Mouse (Mus musculus) gastrocnemius, adult 2 months (tissue): ENCODE data around the gene Olfr450. TPM values are rescaled to one million over a fixed set of nuclear protein-coding genes. Genes with fewer than 3 reads are reported as not detected.

Experiments used
- DNase-seq: peaks from one replicate; pipeline ENCODE4 v3.0.0; 2022
- H3K27ac ChIP-seq: fragments of 200-600 bp; 2 replicates; pipeline ENCODE4 v1.8.1; 2022; ENCODE audit warnings: mild to moderate bottlenecking
- H3K4me3 ChIP-seq: fragments of 200-600 bp; 2 replicates; pipeline ENCODE4 v1.8.1; 2022; ENCODE audit warnings: mild to moderate bottlenecking, moderate library complexity
- CTCF ChIP-seq: fragments of 200-600 bp; IDR thresholded peaks from 2 replicates; pipeline ENCODE4 v1.8.1; 2022; ENCODE audit warnings: antibody characterized with exemption, mild to moderate bottlenecking, moderate library complexity
- intact Hi-C: fragments of 180-260 bp; cut with DNase I; formaldehyde crosslinking; loops from one replicate; pipeline ENCODE4 v1.15.1; 2025
- long read RNA-seq, 2 experiments: library from polyadenylated mRNA; stranded (forward); transcript quantifications; one replicate each; pipeline ENCODE4 v2.0.0; 2021
- total RNA-seq, 2 experiments: library from RNA; stranded (reverse); gene quantifications; 2 replicates each; pipeline ENCODE4 v1.2.3; 2021

Olfr450 gene
- total RNA-seq = not detected
- long read RNA-seq, experiment 1 = 0 reads
- long read RNA-seq, experiment 2 = 0 reads

DNA sequence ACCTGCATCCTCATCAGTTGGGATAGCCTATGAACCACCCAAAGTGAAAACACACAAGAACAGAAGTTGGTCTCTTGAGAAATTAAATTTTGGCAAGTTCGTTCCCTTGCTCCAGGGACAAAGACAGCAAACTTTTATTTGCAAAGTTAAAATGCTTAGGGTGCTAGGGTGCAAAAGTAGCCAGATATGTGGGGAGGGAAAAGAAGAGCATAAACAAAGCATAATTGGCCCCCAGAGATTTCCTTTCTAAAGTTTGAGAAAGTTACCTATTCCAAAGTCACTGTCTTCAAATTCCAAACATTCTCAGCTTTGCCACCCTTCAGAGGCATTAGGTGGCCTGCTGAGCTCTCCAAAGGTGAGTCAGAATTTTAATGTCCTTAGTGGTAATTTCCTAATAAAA lies at the start of gene Olfr450:
Gene Olfr450, plus strand, starts transcription at position 301 of the 400 bp plus-strand sequence.
- Histone ChIP-seq H3K27ac (no peak within 1 kb of the TSS), H3K4me3 (no peak within 1 kb of the TSS)
- no peak for TF ChIP-seq CTCF
- DNase-seq = no peak
- intact Hi-C loops = no loop called here

DNA sequence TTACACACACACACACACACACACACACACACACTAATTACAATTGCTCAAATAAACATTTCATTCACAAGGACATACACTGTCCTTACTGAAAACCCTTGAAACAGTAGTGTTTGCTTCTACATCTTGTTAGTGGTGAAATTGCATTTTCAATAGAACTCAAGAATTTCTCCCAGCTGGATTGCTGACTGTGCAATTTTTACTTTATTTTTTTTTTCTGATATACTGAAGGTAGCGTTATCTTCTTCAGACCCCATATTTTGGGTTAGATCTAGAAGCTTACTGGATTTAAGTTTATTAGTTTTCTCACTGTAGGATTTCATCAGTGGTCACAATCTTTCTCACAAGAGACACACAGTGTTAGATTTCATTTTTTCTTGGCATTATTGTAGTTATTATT lies 34.7 kb upstream of the Olfr450 start:
- no peak for DNase-seq
- no peak for TF ChIP-seq CTCF
- Histone ChIP-seq H3K4me3 (no peak overlapping the region), H3K27ac (no peak overlapping the region)
- intact Hi-C loops = no loop called here

DNA sequence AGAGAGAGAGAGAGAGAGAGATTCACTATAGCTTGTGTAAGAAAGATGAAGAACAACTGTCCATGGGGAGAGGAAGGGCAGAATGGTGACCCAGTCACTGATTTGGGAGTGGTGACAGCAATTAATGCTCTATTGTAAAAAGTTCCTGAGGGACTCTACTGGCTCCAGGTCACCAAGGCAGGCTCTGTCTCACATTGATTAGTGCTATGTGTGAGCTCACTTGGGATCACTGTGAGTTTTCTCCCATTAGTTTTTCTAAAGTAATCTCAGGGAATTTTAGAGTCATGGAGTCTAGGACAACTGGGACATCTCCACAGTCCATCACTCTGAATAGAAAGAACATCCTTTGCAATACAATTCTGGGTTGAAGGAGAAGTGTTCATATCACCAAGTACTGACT lies 26.9 kb upstream of the Olfr450 start, which contains the start of gene Olfr452:
Gene Olfr452, plus strand, starts transcription at position 301 of the 400 bp plus-strand sequence.
- no peak for TF ChIP-seq CTCF
- Histone ChIP-seq H3K27ac (no peak within 1 kb of the TSS), H3K4me3 (no peak within 1 kb of the TSS)
- DNase-seq = no peak
- intact Hi-C loops = no loop called here

DNA sequence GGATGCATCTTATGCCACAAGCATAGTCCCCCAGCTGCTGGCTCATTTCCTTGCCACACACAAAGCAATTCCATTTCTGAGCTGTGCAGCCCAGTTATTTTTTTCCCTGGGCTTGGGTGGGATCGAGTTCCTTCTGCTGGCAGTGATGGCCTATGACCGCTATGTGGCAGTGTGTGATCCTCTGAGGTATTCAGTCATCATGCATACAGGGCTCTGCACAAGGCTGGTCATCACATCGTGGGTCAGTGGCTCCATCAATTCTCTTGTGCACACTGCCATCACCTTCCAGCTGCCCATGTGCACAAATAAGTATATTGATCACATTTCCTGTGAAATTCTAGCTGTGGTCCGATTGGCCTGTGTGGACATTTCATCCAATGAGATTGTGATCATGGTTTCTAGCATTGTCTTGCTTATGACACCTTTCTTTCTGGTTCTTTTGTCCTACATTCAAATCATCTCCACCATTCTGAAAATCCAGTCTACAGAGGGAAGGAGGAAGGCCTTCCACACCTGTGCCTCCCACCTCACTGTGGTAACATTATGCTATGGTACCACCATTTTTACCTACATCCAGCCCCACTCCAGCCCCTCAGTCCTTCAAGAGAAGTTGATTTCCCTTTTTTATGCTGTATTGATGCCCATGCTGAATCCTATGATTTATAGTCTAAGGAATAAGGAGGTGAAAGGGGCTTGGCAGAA lies 21.3 kb upstream of the Olfr450 start:
- H3K4me3 ChIP-seq = no peak overlapping the region
- DNase-seq = no peak
- peak; percentile 5; the same call in 1 of the 2 replicates for TF ChIP-seq CTCF
- intact Hi-C loops = no loop called here
- H3K27ac ChIP-seq = no peak overlapping the region

DNA sequence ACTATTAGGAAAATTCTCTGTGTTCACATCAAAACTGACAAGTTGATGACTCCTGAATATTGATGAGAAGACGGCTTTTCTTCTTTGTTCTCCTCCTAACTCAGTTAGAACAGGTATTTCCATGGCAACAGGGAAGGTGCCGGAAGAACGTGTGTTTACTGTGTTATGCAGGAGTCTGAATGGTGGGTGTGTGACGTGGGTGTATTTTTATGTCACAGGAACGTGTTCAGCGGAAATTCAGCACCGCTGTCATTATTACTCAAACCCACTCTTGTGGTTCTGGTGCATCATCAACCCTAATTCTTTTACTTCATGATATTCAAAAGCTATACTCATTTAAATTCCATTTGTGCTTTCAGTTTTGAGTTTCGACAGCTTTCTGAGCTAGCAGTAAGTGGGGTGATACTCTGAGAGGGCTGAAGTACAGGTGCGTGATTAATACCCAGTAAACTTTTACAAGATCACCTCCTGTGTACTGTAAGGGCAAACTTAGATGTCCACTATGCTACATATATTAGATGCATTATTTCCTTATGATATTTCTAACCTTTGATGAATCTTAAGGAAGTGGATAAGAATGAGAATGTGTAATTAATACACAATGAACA lies 20.7 kb upstream of the Olfr450 start:
- TF ChIP-seq CTCF = no peak
- no peak for DNase-seq
- Histone ChIP-seq H3K27ac (no peak overlapping the region), H3K4me3 (no peak overlapping the region)
- intact Hi-C loops = no loop called here

DNA sequence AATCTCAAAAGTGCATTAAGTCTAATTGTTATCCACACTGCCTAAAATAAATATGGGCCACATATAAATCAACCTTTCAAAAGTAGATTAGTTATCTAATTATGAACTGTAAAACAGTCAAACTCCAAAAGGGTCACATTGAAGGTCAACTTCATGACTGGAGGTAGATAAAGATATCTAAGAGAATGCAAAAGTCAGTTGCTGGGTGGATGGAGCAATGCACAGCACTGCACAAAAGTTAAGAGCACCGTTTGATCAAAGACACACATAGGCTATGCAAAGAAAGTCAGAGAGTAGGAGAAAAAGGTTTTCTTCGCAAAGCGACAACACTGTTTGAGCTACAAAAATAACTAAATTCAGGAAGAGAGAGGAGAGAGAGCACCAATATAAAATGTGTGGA lies 16.8 kb upstream of the Olfr450 start:
- Histone ChIP-seq H3K4me3 (no peak overlapping the region), H3K27ac (no peak overlapping the region)
- intact Hi-C loops = no loop called here
- DNase-seq = no peak
- TF ChIP-seq CTCF = no peak

DNA sequence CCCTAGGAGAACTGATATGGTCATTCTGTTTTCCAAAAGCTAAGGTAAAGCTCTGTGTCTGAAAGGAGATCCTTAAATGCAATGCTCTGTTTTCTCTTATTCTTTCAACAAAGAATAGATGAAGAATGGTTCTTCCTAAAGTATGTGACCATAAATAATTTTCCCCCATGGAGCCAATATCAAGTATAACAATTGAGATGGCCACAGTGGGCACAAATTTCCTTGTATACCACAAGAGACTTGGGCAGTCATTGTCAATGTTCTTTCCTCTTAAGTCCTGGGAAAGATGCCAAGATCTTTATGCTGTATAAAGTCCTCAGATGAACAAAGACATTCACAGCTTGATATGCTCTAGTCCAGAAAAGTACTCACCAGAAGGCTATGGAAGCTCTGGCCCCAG lies 22.3 kb downstream of the Olfr450 start, which contains the start of gene Olfr449:
Gene Olfr449, plus strand, starts transcription at position 301 of the 400 bp plus-strand sequence.
- no peak within 1 kb of the TSS for H3K4me3 ChIP-seq
- intact Hi-C loops = no loop called here
- TF ChIP-seq CTCF = no peak

DNA sequence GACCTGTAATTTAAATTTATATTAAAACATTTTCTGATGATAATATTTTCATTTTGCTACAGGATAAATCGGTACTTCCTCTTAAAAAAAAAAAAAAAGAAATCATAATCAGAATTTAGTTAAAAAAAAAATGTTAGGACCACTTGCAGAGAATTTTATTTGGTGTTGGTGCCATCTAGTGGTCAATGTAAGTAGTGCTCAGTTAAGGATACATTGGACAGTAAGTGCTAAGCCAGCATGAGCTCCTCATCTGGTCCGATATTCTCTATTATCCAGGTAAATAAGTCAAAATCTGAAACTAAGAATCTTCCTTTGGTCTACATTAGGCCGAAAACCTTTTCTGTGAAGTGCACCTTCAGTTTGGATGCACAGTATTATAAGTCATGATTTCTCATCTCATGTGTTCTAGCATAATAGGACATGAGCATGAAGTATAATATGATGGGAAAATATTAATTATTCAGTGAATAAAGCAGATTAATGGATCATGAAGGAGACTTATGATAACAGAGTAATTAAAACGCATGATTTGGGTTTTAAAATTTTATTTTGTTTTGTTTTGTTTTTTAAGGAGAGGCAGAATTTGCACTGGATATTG lies 48.6 kb downstream of the Olfr450 start:
- Histone ChIP-seq H3K27ac (no peak overlapping the region), H3K4me3 (no peak overlapping the region)
- DNase-seq = no peak
- intact Hi-C loops = loop anchor here (10.0 kb wide), 1 partner anchor 246 kb away; no protein-coding TSS in a partner anchor
- peak; percentile 76 for TF ChIP-seq CTCF

More for the DNA sequence above, 22.3 kb downstream of the Olfr450 start, which contains the start of gene Olfr449:
- no peak within 1 kb of the TSS for H3K27ac ChIP-seq
- DNase-seq = no peak

Other genes with a start within 250 kb of the Olfr450 start
- gene Tcaf3, start 214.2 kb upstream of the Olfr450 start, total RNA-seq = not detected
- gene Tcaf2, start 166.7 kb upstream of the Olfr450 start, total RNA-seq = 1 to 10 TPM; 1.5 to 2.7 TPM
- 1 to 10 TPM; 4.0 to 8.1 TPM for gene Tcaf1, start 101.9 kb upstream of the Olfr450 start, total RNA-seq
- gene Olfr453, start 72.6 kb upstream of the Olfr450 start, total RNA-seq = not detected
- gene Olfr38, start 55.5 kb upstream of the Olfr450 start, total RNA-seq = not detected
- gene Olfr452, start 26.8 kb upstream of the Olfr450 start, total RNA-seq = not detected
- gene Olfr449, start 22.4 kb downstream of the Olfr450 start, total RNA-seq = not detected
- not detected for gene Olfr448, start 78.5 kb downstream of the Olfr450 start, total RNA-seq
- not detected for gene Olfr447, start 96.9 kb downstream of the Olfr450 start, total RNA-seq
- not detected for gene Olfr446, start 109.4 kb downstream of the Olfr450 start, total RNA-seq
- not detected for gene Olfr444, start 137.1 kb downstream of the Olfr450 start, total RNA-seq